Mouse (Mus musculus) limb, embryonic 12.5 days (tissue): ENCODE data around the gene C530008M17Rik. TPM values are rescaled to one million over a fixed set of nuclear protein-coding genes. Genes with fewer than 3 reads are reported as not detected.

Source experiments
- ATAC-seq: fragments of 200-750 bp; cut with Nextera tagmentation; 2 replicates; pipeline ENCODE4 v1.8.0; 2017; ENCODE audit warnings: low read depth, moderate TSS enrichment; ENCODE audit not compliant: insufficient number of reproducible peaks, insufficient read depth, low FRiP score, low TSS enrichment
- H3K27ac ChIP-seq: fragments of 300-500 bp; sonication (generic); 2 replicates; pipeline ENCODE4 v1.5.1; 2016; ENCODE audit warnings: mild to moderate bottlenecking, moderate library complexity
- H3K27me3 ChIP-seq: fragments of 300-500 bp; sonication (generic); 2 replicates; pipeline ENCODE4 v1.6.1; 2016; ENCODE audit warnings: mild to moderate bottlenecking, moderate library complexity
- H3K36me3 ChIP-seq: fragments of 300-500 bp; sonication (generic); 2 replicates; pipeline ENCODE4 v1.6.1; 2016; ENCODE audit warnings: mild to moderate bottlenecking, moderate library complexity
- H3K4me1 ChIP-seq: fragments of 300-500 bp; sonication (generic); replicated peaks from 2 replicates; pipeline ENCODE4 v1.6.1; 2016
- H3K4me2 ChIP-seq: fragments of 300-500 bp; sonication (generic); 2 replicates; pipeline ENCODE4 v1.6.1; 2016; ENCODE audit warnings: mild to moderate bottlenecking, moderate library complexity
- H3K4me3 ChIP-seq: fragments of 300-500 bp; sonication (generic); replicated peaks from 2 replicates; pipeline ENCODE4 v1.5.1; 2016; ENCODE audit warnings: mild to moderate bottlenecking
- H3K9ac ChIP-seq: fragments of 300-500 bp; sonication (generic); replicated peaks from 2 replicates; pipeline ENCODE4 v1.6.1; 2016; ENCODE audit warnings: mild to moderate bottlenecking, moderate library complexity
- H3K9me3 ChIP-seq: fragments of 300-500 bp; sonication (generic); 2 replicates; pipeline ENCODE4 v1.6.1; 2016; ENCODE audit warnings: mild to moderate bottlenecking, moderate library complexity
- WGBS: fragments of 180-500 bp; shearing (Covaris S2); methylation state at CpG from one replicate; pipeline ENCODE4 v1.1.7; 2016; 5-methylcytosine and 5-hydroxymethylcytosine counted together
- polyA plus RNA-seq: library from polyadenylated mRNA; unstranded; fragments of >200 nt; fragmentation: Nextera tagmentation; extraction: Ambion mirVana; gene quantifications from 2 replicates; pipeline ENCODE4 v1.2.1, GENCODE M21; 2016

The C530008M17Rik gene
- polyA plus RNA-seq, 1 experiment from 2014 or later: 31.9 TPM

GRCm38 (mm10) chr5:76799471-76799870, 143.2 kb downstream of the C530008M17Rik start:
- no peak overlapping the region for H3K4me3 ChIP-seq
- ATAC-seq: no peak
- peaks cover 4% of the 10 kb centered on the region; the same call in 1 of the 2 replicates for H3K36me3 ChIP-seq
- no peaks in the 10 kb centered on the region for H3K27me3 ChIP-seq
- H3K27ac ChIP-seq: no peak overlapping the region
- 0 out of 2 replicates have a peak, but pooled peaks cover 4% of the 10 kb centered on the region for H3K9me3 ChIP-seq
- no peaks in the 10 kb centered on the region for H3K4me1 ChIP-seq
- H3K9ac ChIP-seq: no peak overlapping the region
- no peak overlapping the region for H3K4me2 ChIP-seq
- WGBS: 85% methylated on average over 10 of the region's 10 CpGs

DNA sequence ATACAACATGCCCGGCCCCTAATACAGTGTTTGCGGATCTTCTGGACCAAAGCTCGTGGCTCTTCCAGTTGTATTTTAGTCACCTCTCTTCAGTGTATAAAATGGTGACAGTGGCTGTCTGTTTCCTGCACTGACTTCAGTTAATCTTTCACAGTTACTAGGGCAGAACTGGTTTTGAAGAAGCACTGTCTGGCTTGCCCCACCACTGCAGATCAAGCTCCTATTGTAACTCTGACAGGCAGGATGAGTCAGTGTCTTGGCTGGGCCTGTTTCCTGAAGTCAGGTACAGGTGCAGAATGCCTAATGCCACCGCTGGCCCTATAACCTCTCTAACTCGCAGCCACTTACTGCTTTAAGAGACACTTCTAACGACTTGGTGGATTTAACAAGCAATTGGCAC, 152.7 kb downstream of the C530008M17Rik start:
- no peaks in the 10 kb centered on the region for H3K4me1 ChIP-seq
- 80% methylated on average over 6 of the region's 6 CpGs for WGBS
- no peak overlapping the region for H3K4me2 ChIP-seq
- no peak overlapping the region for H3K27ac ChIP-seq
- H3K4me3 ChIP-seq: no peak overlapping the region
- no peak overlapping the region for H3K9ac ChIP-seq
- H3K9me3 ChIP-seq: no peaks in the 10 kb centered on the region
- ATAC-seq: no peak
- peaks cover 3% of the 10 kb centered on the region; the same call in 1 of the 2 replicates for H3K36me3 ChIP-seq
- no peaks in the 10 kb centered on the region for H3K27me3 ChIP-seq

GRCm38 (mm10) chr5:76815035-76815434, 158.7 kb downstream of the C530008M17Rik start:
- no peak for ATAC-seq
- Histone ChIP-seq H3K27me3 (no peaks in the 10 kb centered on the region), H3K9me3 (peaks cover 4% of the 10 kb centered on the region; the same call in 1 of the 2 replicates), H3K4me1 (peaks cover 4% of the 10 kb centered on the region; the same call in 1 of the 2 replicates), H3K36me3 (no peaks in the 10 kb centered on the region), H3K27ac (no peak overlapping the region), H3K9ac (no peak overlapping the region), H3K4me3 (no peak overlapping the region), H3K4me2 (no peak overlapping the region)
- WGBS: 60% methylated on average over 11 of the region's 11 CpGs

DNA sequence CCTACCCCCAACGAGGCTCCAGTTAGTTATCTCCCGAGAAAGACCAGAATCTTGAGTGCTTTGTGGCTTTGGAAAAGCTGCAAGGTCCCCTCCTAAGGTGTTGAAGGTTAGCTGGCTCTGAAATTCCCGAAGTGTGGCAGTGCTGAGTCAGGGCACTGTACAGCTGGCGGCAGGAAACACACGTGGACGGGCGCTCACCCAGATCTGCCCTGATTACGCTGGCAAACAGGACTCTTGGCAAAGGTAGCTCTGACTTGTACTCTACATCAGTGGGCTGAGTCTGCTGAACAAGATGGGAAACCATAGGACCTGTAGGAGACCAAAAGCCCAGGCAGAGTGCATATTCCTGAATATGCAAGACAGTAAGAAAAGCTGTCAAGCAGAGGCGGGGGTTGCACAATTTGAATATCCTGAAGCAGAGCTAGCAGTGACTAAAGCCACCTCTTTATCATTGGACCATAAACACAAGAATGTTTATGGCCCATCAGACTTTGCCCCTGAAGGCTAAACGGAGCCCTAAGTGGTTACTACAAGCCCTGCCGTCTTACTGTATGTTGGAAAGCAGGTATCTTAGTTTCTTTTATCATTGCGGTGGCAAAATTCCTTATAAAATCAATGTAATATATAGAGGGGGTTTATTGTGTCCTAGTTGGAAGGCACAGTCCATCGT, 159.6 kb downstream of the C530008M17Rik start:
- Histone ChIP-seq H3K4me2 (no peak overlapping the region), H3K36me3 (no peaks in the 10 kb centered on the region), H3K4me3 (no peak overlapping the region), H3K9me3 (peaks cover 4% of the 10 kb centered on the region; the same call in 1 of the 2 replicates), H3K27ac (no peak overlapping the region), H3K27me3 (no peaks in the 10 kb centered on the region), H3K4me1 (peaks cover 4% of the 10 kb centered on the region; the same call in 1 of the 2 replicates), H3K9ac (no peak overlapping the region)
- no peak for ATAC-seq
- WGBS: 63% methylated on average over 13 of the region's 13 CpGs

DNA sequence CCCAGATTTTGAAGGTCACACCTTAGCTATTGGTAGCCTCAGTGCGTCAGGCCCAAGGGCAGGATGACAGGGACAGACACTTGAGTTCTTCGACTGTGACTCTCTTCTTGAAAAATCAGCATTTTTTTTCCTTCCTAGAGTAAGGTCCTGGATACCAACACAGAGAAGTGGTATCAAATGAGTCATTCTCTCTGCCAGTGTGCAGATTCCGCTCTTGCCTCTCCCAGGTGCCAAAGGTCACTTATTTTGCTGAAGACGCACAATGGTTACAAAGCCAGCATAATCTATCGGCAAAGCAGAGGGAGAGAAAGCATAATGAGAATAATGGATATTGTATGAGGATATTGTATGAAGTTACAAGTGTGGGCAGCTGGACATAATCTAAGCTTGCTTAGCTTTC, 160.4 kb downstream of the C530008M17Rik start:
- no peak overlapping the region for H3K9ac ChIP-seq
- H3K4me1 ChIP-seq: peaks cover 4% of the 10 kb centered on the region; the same call in 1 of the 2 replicates
- H3K36me3 ChIP-seq: no peaks in the 10 kb centered on the region
- H3K4me2 ChIP-seq: no peak overlapping the region
- H3K27me3 ChIP-seq: no peaks in the 10 kb centered on the region
- WGBS: 93% methylated on average over 5 of the region's 5 CpGs
- no peak for ATAC-seq
- peaks cover 4% of the 10 kb centered on the region; the same call in 1 of the 2 replicates for H3K9me3 ChIP-seq
- H3K4me3 ChIP-seq: no peak overlapping the region
- no peak overlapping the region for H3K27ac ChIP-seq

DNA sequence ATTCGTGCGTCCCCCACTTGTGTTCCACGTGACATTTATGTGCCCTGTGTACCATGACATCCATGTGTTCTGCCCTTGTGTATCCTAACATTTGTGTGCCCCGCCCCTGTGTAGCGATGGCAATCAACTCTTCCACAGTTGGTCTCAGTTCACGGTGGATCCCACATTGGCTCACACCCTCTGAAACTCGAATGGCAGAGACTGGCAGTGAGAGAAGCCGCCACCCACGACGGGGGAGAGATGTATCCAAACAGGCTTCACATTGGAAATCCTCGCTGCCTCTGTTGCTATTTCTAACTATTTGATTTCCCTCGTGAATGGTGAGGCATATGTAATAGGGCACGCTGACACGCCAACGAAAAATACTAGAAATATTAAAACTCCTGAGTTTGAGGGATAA, 161.4 kb downstream of the C530008M17Rik start:
- Histone ChIP-seq H3K27me3 (no peaks in the 10 kb centered on the region), H3K9me3 (peaks cover 4% of the 10 kb centered on the region; the same call in 1 of the 2 replicates), H3K9ac (no peak overlapping the region), H3K4me2 (no peak overlapping the region), H3K36me3 (no peaks in the 10 kb centered on the region), H3K4me1 (peaks cover 4% of the 10 kb centered on the region; the same call in 1 of the 2 replicates), H3K4me3 (no peak overlapping the region), H3K27ac (no peak overlapping the region)
- 92% methylated on average over 15 of the region's 15 CpGs for WGBS
- ATAC-seq: no peak

DNA sequence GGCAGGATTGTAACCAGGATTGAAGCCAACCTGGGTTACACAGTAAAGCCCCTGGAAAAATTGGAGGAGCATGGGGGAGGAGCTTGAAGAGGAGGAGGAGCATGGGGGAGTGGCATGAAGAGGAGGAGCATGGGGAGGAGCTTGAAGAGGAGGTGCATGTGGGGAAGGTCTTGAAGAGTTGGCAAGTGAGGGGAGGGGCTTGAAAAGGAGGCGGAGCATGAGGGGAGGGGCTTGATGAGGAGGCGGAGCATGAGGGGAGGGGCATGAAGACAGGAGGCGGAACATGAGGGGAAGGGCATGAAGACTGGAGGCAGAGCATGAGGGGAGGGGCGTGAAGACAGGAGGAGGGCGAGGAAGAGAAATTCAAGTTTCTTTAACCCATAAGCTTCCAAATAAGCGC, 162.5 kb downstream of the C530008M17Rik start:
- ATAC-seq: no peak
- 84% methylated on average over 6 of the region's 6 CpGs for WGBS
- no peak overlapping the region for H3K4me2 ChIP-seq

GRCm38 (mm10) chr5:76822097-76822496, 165.8 kb downstream of the C530008M17Rik start:
- Histone ChIP-seq H3K36me3 (no peaks in the 10 kb centered on the region), H3K4me3 (no peak overlapping the region)
- no peak for ATAC-seq

More for the DNA sequence above, 162.5 kb downstream of the C530008M17Rik start:
- peaks cover 4% of the 10 kb centered on the region; the same call in 1 of the 2 replicates for H3K4me1 ChIP-seq
- no peaks in the 10 kb centered on the region for H3K36me3 ChIP-seq
- H3K9me3 ChIP-seq: peaks cover 4% of the 10 kb centered on the region; the same call in 1 of the 2 replicates
- no peak overlapping the region for H3K27ac ChIP-seq
- H3K9ac ChIP-seq: no peak overlapping the region
- no peaks in the 10 kb centered on the region for H3K27me3 ChIP-seq
- no peak overlapping the region for H3K4me3 ChIP-seq

DNA sequence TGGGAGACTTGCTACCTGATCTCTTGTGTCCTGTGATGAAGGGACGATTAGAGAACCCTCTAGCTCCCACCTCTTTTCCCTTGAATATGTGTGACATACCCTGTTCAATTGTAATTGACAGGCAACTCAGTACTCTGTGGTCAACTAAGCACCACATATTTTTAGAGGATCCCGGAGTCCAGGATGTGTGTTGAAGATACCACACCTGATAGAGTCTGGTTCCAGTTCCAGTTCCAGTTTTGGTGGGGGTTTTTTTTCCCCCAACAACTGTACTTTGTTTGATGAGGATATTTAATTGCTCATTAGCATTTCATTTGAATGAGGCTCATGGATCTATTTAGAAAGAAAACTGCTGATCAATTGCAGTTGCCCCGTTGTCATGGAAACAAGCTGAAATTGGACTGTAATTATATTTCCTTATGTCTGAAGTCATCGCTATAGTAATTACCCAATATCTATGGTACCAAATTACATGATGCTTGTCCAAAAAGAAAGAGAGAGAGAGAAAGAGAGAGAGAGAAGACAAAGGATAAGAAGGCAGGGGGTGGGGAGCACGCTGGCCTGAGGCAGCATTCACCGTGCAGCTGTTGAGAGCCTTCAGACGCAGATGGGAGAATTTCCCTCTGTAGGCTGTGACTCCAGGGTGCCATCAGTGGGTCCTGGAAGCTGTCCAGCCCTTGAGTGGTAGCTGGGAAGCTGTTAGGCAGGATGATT, 172.4 kb downstream of the C530008M17Rik start:
- no peak overlapping the region for H3K4me3 ChIP-seq
- H3K9ac ChIP-seq: no peak overlapping the region
- no peaks in the 10 kb centered on the region for H3K27me3 ChIP-seq
- 81% methylated on average over 7 of the region's 7 CpGs for whole genome bisulfite sequencing
- no peak for ATAC-seq
- 0 out of 2 replicates have a peak, but pooled peaks cover 7% of the 10 kb centered on the region for H3K4me1 ChIP-seq
- no peak overlapping the region for H3K27ac ChIP-seq
- no peak overlapping the region for H3K4me2 ChIP-seq
- H3K36me3 ChIP-seq: no peaks in the 10 kb centered on the region; the same call in 1 of the 2 replicates
- peaks cover 4% of the 10 kb centered on the region; the same call in 1 of the 2 replicates for H3K9me3 ChIP-seq

More at GRCm38 (mm10) chr5:76822097-76822496, 165.8 kb downstream of the C530008M17Rik start:
- 87% methylated on average over 15 of the region's 15 CpGs for WGBS
- no peaks in the 10 kb centered on the region for H3K4me1 ChIP-seq
- H3K9ac ChIP-seq: no peak overlapping the region
- H3K9me3 ChIP-seq: peaks cover 4% of the 10 kb centered on the region; the same call in 1 of the 2 replicates
- H3K27ac ChIP-seq: no peak overlapping the region
- no peaks in the 10 kb centered on the region for H3K27me3 ChIP-seq
- H3K4me2 ChIP-seq: no peak overlapping the region

DNA sequence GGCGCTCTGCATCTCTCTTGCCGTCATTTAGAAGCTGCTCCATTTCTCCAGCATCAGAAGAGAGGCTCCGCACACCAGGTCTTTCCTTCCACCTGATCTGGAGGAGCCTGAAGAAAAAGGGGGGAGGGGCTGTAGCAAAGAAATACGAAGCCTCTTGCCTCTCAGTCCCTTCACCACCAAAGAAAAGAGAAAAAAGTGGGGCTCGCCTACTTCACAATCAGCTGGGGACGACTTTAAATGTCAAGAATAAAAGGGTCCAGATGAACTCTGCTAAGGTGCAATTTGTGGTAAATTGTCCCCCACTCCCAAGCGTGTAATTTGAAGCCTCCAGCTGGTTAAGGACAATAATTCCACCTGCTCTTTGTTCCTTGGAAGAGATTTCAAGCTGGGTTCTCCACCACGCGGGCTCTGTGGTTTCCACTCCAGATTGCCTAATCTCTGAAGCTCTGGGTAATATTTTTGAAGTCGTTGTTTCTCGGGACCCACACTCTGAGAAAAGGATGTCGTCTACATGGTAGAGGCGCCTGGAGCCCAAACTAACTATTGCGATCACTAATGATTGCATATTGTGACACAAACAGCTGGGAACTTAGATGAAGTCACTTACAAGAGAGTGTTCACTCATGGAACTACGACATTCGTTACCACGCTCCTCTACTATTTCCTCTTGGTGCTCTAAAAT, 176.4 kb downstream of the C530008M17Rik start:
- H3K4me3 ChIP-seq: no peak overlapping the region
- H3K27me3 ChIP-seq: no peaks in the 10 kb centered on the region
- WGBS: 69% methylated on average over 17 of the region's 17 CpGs
- no peaks in the 10 kb centered on the region; the same call in 1 of the 2 replicates for H3K36me3 ChIP-seq
- H3K4me1 ChIP-seq: 0 out of 2 replicates have a peak, but pooled peaks cover 7% of the 10 kb centered on the region
- peaks cover 4% of the 10 kb centered on the region; the same call in 1 of the 2 replicates for H3K9me3 ChIP-seq
- no peak overlapping the region for H3K27ac ChIP-seq
- H3K4me2 ChIP-seq: no peak overlapping the region
- no peak for ATAC-seq
- H3K9ac ChIP-seq: no peak overlapping the region

- H3K27me3 ChIP-seq: no peaks in the 10 kb centered on the region
- no peaks in the 10 kb centered on the region for H3K36me3 ChIP-seq
- no peak overlapping the region for H3K4me2 ChIP-seq
- no peak overlapping the region for H3K9ac ChIP-seq
- 61% methylated on average over 5 of the region's 5 CpGs for WGBS
- H3K4me1 ChIP-seq: 0 out of 2 replicates have a peak, but pooled peaks cover 6% of the 10 kb centered on the region
- H3K9me3 ChIP-seq: no peaks in the 10 kb centered on the region
- ATAC-seq: no peak
- no peak overlapping the region for H3K27ac ChIP-seq
- no peak overlapping the region for H3K4me3 ChIP-seq
Observed at GRCm38 (mm10) chr5:76837018-76837417, 180.7 kb downstream of the C530008M17Rik start.
